Mouse (Mus musculus): Measurements from ENCODE around the gene Adam12. TPM values are rescaled to one million over a fixed set of nuclear protein-coding genes. Genes with fewer than 3 reads are reported as not detected.

Adam12 gene
- polyA plus RNA-seq, 1 experiment from 2014 or later: 3.4 TPM

DNA sequence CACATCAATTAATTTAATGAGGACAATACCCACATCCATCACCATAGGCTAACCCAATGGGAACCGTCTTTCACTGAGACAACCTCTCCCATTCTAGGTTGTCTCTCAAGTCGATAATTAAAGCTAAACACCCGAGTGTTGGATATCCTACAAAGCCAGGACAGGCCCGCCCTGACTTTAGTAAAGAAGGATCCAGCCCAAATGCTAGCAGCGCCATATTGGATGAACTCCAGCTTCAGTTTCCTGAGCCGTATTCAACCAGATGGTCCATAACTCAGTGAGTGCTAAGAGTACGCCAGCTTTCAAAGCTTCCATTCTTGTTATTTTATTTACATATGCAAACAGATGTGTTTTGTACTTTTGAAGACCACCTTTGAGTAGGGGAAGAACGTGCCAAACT lies 81.6 kb downstream of the Adam12 start:
- no peak for DNase-seq
- ATAC-seq (ENCODE audit: low FRiP score, low TSS enrichment): no peak
- Histone ChIP-seq H3K9me3 (ENCODE audit: control insufficient read depth, low read length) (0 out of 2 replicates have a peak, but pooled peaks cover 3% of the 10 kb centered on the region), H3K4me2 (ENCODE audit: low read length) (no peak overlapping the region), H3K9ac (replicated peaks; ENCODE audit: low read length) (no peak overlapping the region), H3K4me1 (ENCODE audit: control insufficient read depth, insufficient read depth, low read length) (no peaks in the 10 kb centered on the region), H3K4me3 (replicated peaks; ENCODE audit: low read depth, low read length) (no peak overlapping the region), H3K27me3 (ENCODE audit: control insufficient read depth, insufficient read depth, low read length) (no peaks in the 10 kb centered on the region), H3K36me3 (ENCODE audit: control insufficient read depth, insufficient read depth, low read length) (no peaks in the 10 kb centered on the region), H3K27ac (replicated peaks; ENCODE audit: low read depth, low read length) (no peak overlapping the region)
- WGBS: 89% methylated on average over 8 of the region's 8 CpGs

DNA sequence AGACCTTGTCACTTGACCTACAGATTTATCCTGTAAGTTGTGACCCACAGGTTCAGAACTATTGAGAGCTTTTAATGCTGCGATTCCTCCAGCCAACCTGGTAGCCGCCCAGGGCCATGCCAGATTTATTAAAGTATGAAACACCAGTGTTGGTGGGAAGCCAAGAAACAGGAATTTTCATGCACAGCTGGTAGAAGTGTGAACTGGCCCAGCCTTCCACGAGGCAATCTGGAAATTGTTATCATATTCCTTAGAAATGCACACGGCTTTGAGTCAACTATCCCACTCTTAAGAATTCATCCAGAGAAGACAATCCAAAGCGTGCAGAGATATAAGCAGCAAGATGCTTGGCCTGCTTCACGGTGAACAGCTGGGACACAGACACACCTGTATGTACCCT lies 82.6 kb downstream of the Adam12 start:
- H3K27me3 ChIP-seq (ENCODE audit: control insufficient read depth, insufficient read depth, low read length): no peaks in the 10 kb centered on the region
- H3K4me2 ChIP-seq (ENCODE audit: low read length): no peak overlapping the region
- no peak overlapping the region for H3K9ac ChIP-seq (replicated peaks; ENCODE audit: low read length)
- no peaks in the 10 kb centered on the region for H3K36me3 ChIP-seq (ENCODE audit: control insufficient read depth, insufficient read depth, low read length)
- H3K27ac ChIP-seq (replicated peaks; ENCODE audit: low read depth, low read length): no peak overlapping the region
- H3K4me1 ChIP-seq (ENCODE audit: control insufficient read depth, insufficient read depth, low read length): no peaks in the 10 kb centered on the region
- no peak overlapping the region for H3K4me3 ChIP-seq (replicated peaks; ENCODE audit: low read depth, low read length)
- 0 out of 2 replicates have a peak, but pooled peaks cover 3% of the 10 kb centered on the region for H3K9me3 ChIP-seq (ENCODE audit: control insufficient read depth, low read length)
- ATAC-seq (ENCODE audit: low FRiP score, low TSS enrichment): no peak
- 90% methylated on average over 6 of the region's 6 CpGs for WGBS
- DNase-seq: no peak

DNA sequence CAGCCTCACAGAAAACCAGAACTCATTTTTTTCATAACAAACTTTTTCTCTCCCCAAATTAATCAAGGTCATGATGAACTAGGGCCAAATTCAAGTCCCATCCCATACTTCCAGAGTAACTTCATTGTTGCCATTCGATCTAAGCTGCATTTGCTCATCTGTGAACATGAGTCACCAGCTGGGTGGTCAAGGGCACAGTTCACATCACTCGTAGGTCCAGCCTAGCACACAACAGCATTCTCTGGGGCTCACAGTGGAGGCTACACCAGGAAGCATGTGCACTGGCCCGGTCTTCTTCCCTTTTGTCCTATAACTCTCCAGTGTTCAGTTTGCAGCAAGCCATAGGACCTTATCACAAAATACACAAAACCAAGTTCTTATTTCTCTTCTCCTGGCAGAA lies 84.4 kb downstream of the Adam12 start:
- Histone ChIP-seq H3K4me1 (ENCODE audit: control insufficient read depth, insufficient read depth, low read length) (no peaks in the 10 kb centered on the region), H3K9me3 (ENCODE audit: control insufficient read depth, low read length) (no peaks in the 10 kb centered on the region), H3K36me3 (ENCODE audit: control insufficient read depth, insufficient read depth, low read length) (no peaks in the 10 kb centered on the region), H3K4me3 (replicated peaks; ENCODE audit: low read depth, low read length) (no peak overlapping the region), H3K9ac (replicated peaks; ENCODE audit: low read length) (no peak overlapping the region), H3K27ac (replicated peaks; ENCODE audit: low read depth, low read length) (no peak overlapping the region), H3K4me2 (ENCODE audit: low read length) (no peak overlapping the region), H3K27me3 (ENCODE audit: control insufficient read depth, insufficient read depth, low read length) (no peaks in the 10 kb centered on the region)
- WGBS: 90% methylated on average over 3 of the region's 3 CpGs
- ATAC-seq (ENCODE audit: low FRiP score, low TSS enrichment): no peak
- DNase-seq: no peak

DNA sequence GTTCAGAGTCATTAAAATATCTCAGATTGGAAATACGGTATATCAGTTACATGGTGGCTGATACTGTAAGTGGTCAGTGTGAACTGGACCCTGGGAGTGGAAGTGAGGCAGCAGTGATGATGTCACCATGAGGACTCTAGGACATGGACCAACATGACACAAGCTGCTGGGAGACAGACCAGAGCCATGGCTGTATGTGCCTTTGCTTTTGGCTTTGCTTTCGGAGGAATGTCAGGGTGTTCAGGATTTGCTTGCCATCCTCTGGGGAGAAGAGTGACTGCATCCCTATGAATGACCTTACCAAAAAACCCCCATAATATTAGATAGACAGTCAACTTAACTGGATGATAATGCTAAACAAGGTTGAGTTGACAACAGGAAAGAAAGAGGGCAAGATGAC lies 85.1 kb downstream of the Adam12 start:
- DNase-seq (no peak), ATAC-seq (ENCODE audit: low FRiP score, low TSS enrichment) (no peak)
- no peak overlapping the region for H3K4me3 ChIP-seq (replicated peaks; ENCODE audit: low read depth, low read length)
- H3K27ac ChIP-seq (replicated peaks; ENCODE audit: low read depth, low read length): no peak overlapping the region
- no peaks in the 10 kb centered on the region for H3K4me1 ChIP-seq (ENCODE audit: control insufficient read depth, insufficient read depth, low read length)
- no peak overlapping the region for H3K9ac ChIP-seq (replicated peaks; ENCODE audit: low read length)
- 94% methylated on average over 2 of the region's 2 CpGs for WGBS
- H3K9me3 ChIP-seq (ENCODE audit: control insufficient read depth, low read length): no peaks in the 10 kb centered on the region
- H3K36me3 ChIP-seq (ENCODE audit: control insufficient read depth, insufficient read depth, low read length): no peaks in the 10 kb centered on the region
- no peaks in the 10 kb centered on the region for H3K27me3 ChIP-seq (ENCODE audit: control insufficient read depth, insufficient read depth, low read length)
- H3K4me2 ChIP-seq (ENCODE audit: low read length): no peak overlapping the region

DNA sequence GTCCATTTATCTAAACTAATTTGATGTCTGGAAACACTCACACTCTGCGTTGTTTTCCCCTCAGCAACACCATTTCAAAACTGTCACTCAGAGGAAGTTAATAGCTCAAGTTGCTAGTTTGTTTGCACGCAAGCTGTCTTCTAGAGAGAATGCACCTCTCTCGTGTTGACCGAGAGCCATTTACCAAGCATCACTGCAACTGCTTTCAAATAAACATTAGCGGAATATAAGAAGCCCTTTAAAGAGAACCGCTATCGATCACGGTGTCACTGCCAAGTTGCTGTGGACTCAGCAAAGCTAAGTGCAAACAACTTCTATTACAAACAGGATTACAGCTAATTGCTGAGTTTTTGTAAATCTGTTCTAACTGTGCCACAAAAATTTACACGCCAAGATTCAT lies 87.8 kb downstream of the Adam12 start:
- Histone ChIP-seq H3K27me3 (ENCODE audit: control insufficient read depth, insufficient read depth, low read length) (no peaks in the 10 kb centered on the region), H3K4me3 (replicated peaks; ENCODE audit: low read depth, low read length) (no peak overlapping the region), H3K36me3 (ENCODE audit: control insufficient read depth, insufficient read depth, low read length) (no peaks in the 10 kb centered on the region), H3K9me3 (ENCODE audit: control insufficient read depth, low read length) (no peaks in the 10 kb centered on the region), H3K4me1 (ENCODE audit: control insufficient read depth, insufficient read depth, low read length) (no peaks in the 10 kb centered on the region), H3K27ac (replicated peaks; ENCODE audit: low read depth, low read length) (no peak overlapping the region), H3K9ac (replicated peaks; ENCODE audit: low read length) (no peak overlapping the region), H3K4me2 (ENCODE audit: low read length) (no peak overlapping the region)
- ATAC-seq (ENCODE audit: low FRiP score, low TSS enrichment) (no peak), DNase-seq (no peak)
- 88% methylated on average over 9 of the region's 9 CpGs for WGBS

DNA sequence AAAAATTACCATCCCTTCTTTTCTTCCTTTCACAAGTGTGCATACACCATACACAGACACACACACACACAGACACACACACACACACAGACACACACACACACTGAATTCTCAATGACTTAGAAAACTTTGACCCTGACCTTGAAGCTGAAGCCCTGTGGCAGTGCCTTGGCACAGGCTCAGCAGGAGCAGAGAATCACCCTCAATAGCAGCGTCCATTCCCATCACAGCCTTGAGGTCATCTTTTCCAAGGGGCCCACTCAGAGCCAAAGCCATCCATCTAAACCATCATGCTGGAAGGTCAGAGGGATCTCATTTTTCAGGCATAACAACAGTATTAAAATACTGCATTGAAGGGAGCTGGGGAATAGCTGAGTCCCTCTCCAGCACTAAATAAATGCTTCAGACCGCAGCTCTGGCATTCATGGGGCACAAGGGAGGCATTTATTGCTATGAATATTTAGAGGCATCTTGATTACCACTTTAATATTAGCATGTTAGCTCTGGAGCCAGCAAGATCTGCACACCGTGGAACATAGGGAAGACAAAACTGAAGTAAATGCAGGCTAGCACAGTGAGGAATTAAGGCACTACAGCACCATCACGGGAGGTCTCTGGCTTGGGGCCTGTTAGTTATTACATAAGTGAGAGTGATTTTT lies 92.5 kb downstream of the Adam12 start:
- ATAC-seq (ENCODE audit: low FRiP score, low TSS enrichment): no peak

DNA sequence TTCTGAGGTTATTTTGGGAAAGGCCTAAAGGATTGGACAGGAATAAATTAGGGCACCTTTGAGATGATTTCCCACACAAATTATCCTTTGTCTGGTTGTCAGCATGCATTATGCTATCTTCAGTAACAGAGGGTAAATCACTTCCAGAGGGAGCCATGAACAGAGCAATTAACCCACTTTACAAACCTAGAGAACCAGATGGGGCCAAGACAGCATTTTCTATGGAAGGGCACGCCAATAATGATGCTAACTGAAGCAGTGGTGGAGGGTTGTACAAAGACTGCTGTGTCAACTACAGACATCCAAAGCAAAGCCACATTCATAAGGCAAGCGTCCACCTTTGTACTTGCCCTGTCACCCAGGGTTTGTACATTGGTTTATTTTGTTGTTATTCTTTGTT lies 99.6 kb downstream of the Adam12 start:
- 25% methylated on average over 2 of the region's 2 CpGs for WGBS
- no peaks in the 10 kb centered on the region for H3K36me3 ChIP-seq (ENCODE audit: control insufficient read depth, insufficient read depth, low read length)
- H3K4me2 ChIP-seq (ENCODE audit: low read length): no peak overlapping the region
- H3K27me3 ChIP-seq (ENCODE audit: control insufficient read depth, insufficient read depth, low read length): no peaks in the 10 kb centered on the region
- H3K4me3 ChIP-seq (replicated peaks; ENCODE audit: low read depth, low read length): no peak overlapping the region
- no peaks in the 10 kb centered on the region for H3K9me3 ChIP-seq (ENCODE audit: control insufficient read depth, low read length)
- no peak overlapping the region for H3K27ac ChIP-seq (replicated peaks; ENCODE audit: low read depth, low read length)
- H3K9ac ChIP-seq (replicated peaks; ENCODE audit: low read length): no peak overlapping the region
- DNase-seq: peak; percentile 58
- peaks cover 6% of the 10 kb centered on the region; the same call in 1 of the 2 replicates for H3K4me1 ChIP-seq (ENCODE audit: control insufficient read depth, insufficient read depth, low read length)
- no peak for ATAC-seq (ENCODE audit: low FRiP score, low TSS enrichment)

More for the DNA sequence above, 92.5 kb downstream of the Adam12 start:
- no peak overlapping the region for H3K4me2 ChIP-seq (ENCODE audit: low read length)
- H3K4me1 ChIP-seq (ENCODE audit: control insufficient read depth, insufficient read depth, low read length): no peaks in the 10 kb centered on the region
- no peaks in the 10 kb centered on the region for H3K36me3 ChIP-seq (ENCODE audit: control insufficient read depth, insufficient read depth, low read length)
- no peak overlapping the region for H3K9ac ChIP-seq (replicated peaks; ENCODE audit: low read length)
- H3K27ac ChIP-seq (replicated peaks; ENCODE audit: low read depth, low read length): no peak overlapping the region
- H3K4me3 ChIP-seq (replicated peaks; ENCODE audit: low read depth, low read length): no peak overlapping the region
- no peak for DNase-seq
- 69% methylated on average over 4 of the region's 4 CpGs for WGBS
- H3K27me3 ChIP-seq (ENCODE audit: control insufficient read depth, insufficient read depth, low read length): no peaks in the 10 kb centered on the region
- no peaks in the 10 kb centered on the region for H3K9me3 ChIP-seq (ENCODE audit: control insufficient read depth, low read length)

DNA sequence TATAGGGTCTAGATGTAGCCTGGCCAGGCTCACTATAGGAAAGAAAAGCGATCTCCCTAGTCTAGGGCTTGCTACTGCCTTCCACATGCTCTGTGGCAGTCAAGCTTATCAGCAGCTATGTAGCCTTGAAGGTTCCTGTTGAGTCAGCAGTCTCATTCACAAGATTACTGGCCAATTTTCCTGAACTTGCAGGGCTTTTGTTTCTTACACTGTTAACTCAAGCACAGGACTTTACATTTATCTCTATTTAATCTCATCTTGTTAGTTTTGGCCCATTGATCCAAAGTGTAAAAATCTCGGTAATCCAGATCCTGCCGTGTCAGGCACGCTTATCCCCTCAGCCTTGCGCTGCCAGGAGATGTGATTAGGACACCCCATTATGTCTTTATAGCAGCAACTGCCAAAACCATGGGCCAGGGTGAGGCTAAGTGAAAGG lies 103.8 kb downstream of the Adam12 start:
- ATAC-seq (ENCODE audit: low FRiP score, low TSS enrichment): no peak
- WGBS: 64% methylated on average over 5 of the region's 5 CpGs
- Histone ChIP-seq H3K4me3 (replicated peaks; ENCODE audit: low read depth, low read length) (no peak overlapping the region), H3K4me2 (ENCODE audit: low read length) (no peak overlapping the region), H3K27me3 (ENCODE audit: control insufficient read depth, insufficient read depth, low read length) (no peaks in the 10 kb centered on the region), H3K4me1 (ENCODE audit: control insufficient read depth, insufficient read depth, low read length) (peaks cover 6% of the 10 kb centered on the region; the same call in 1 of the 2 replicates), H3K36me3 (ENCODE audit: control insufficient read depth, insufficient read depth, low read length) (no peaks in the 10 kb centered on the region), H3K27ac (replicated peaks; ENCODE audit: low read depth, low read length) (no peak overlapping the region), H3K9me3 (ENCODE audit: control insufficient read depth, low read length) (no peaks in the 10 kb centered on the region), H3K9ac (replicated peaks; ENCODE audit: low read length) (no peak overlapping the region)
- DNase-seq: no peak

DNA sequence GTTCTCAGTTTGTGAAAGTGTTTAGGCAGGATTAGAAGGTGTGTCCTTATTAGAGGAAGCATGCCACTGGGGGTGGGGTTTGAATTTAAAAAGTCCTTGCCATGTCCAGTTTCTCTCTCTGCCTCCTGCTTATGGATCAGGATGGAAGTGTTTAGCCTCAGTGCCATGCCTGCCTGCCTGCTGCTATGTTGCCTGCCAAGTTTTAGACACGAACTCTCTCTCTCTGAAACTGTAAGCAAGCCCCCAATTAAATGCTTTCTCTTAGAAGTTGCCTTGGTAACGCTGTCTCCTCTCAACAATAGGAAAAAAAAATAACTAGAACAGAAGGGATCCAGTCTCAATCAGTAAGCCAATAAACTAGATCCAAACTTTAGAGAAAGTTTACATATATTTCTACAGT lies 110.5 kb downstream of the Adam12 start:
- H3K27me3 ChIP-seq (ENCODE audit: control insufficient read depth, insufficient read depth, low read length): no peaks in the 10 kb centered on the region
- no peak overlapping the region for H3K27ac ChIP-seq (replicated peaks; ENCODE audit: low read depth, low read length)
- no peak overlapping the region for H3K4me2 ChIP-seq (ENCODE audit: low read length)
- no peaks in the 10 kb centered on the region for H3K36me3 ChIP-seq (ENCODE audit: control insufficient read depth, insufficient read depth, low read length)
- no peak overlapping the region for H3K4me3 ChIP-seq (replicated peaks; ENCODE audit: low read depth, low read length)
- WGBS: 20% methylated on average over 2 of the region's 2 CpGs
- DNase-seq: no peak
- no peak for ATAC-seq (ENCODE audit: low FRiP score, low TSS enrichment)
- H3K9me3 ChIP-seq (ENCODE audit: control insufficient read depth, low read length): 0 out of 2 replicates have a peak, but pooled peaks cover 3% of the 10 kb centered on the region
- no peaks in the 10 kb centered on the region for H3K4me1 ChIP-seq (ENCODE audit: control insufficient read depth, insufficient read depth, low read length)
- H3K9ac ChIP-seq (replicated peaks; ENCODE audit: low read length): no peak overlapping the region

Measured in midbrain, embryonic 14.5 days (tissue).